Mouse (Mus musculus): ENCODE measurements around the gene Tmem150a.
A peak's percentile ranks its signal among the peaks of the same experiment; 100 is the strongest.

Tmem150a gene

DNA sequence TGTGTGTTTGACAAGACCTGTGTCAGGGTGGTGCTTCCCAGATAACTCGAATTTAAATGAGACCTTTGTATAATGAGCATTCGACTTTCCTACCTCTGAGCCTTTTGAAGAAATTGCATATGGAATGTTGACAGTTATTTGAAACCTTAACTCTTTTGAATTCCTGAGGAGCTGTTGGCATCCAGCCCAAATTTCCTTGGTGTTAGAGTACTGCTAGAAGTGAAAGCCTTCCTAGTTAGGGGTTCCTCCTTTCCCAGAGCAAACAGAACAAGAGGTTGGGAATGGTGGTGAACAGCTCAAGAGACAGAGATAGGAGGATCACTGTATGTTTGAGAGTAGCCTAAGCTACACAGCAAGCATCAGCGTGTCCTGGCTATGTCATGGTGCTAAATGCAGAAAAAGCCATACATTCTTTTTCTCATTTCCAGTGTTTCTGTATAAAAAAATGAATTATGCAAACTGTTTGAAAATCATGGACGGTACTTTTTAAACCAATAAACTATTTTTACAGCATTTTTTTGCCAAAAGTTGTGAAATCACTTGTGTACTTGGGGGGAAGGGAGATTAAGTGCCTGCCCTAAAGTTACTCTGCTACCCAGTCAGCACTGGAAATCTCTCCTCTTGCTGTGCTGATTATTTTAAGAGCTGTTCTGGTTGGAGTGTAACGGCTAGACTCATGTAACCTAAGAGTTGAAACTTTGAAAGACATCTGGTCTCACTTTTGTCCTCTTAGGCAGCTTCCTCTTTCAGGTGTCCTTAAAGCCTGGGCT, 2.4 kb upstream of the Tmem150a start:
- DNase-seq, result no peak

DNA sequence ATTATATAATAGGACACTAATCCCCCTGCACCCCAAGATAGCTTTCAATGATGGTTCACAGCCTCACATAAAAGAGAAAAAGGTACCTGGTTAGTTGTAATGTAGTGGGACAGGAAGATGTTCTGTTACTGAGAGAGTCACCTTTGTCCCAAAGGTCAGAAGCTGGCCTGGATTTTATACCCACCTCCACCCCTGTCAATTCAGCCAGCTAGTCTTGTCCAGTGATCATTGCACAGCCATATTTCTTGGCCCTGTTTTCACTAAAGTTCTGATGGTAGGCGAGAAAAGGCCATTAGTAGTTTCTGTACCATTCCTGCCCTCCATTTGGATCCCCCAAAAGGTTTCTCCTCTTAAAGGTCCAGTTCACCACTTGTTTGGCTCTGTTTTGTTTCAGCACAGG, 1.2 kb upstream of the Tmem150a start:
- DNase-seq, result no peak

DNA sequence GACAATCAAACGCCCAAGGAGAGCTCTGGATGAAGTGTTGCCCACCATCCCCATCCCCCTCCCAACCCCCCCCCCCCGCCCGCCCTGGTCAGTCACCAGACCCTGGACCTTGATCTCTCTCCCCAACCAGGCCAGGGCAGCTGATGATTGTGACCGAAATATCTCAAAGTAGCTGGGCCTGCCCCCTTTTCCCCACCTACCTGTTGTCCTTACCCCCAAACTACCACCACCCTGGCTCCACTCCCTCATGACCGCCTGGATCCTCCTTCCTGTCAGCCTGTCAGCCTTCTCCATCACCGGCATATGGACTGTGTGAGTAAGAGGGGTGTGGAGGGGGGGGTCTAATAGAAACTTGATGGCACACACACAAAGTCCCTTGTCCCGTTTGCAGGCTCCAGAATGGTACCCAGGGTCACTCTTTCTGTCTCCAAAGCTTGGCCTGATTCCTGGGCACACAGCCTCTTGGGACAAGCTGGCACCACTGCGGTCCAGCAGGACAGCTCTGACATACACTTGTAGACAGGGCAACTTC, 820 bp downstream of the Tmem150a start:
- DNase-seq, result no peak

- no peak for DNase-seq
These were observed 2.2 kb downstream of the Tmem150a start for GRCm38 (mm10) chr6:72357164-72358079.

DNA sequence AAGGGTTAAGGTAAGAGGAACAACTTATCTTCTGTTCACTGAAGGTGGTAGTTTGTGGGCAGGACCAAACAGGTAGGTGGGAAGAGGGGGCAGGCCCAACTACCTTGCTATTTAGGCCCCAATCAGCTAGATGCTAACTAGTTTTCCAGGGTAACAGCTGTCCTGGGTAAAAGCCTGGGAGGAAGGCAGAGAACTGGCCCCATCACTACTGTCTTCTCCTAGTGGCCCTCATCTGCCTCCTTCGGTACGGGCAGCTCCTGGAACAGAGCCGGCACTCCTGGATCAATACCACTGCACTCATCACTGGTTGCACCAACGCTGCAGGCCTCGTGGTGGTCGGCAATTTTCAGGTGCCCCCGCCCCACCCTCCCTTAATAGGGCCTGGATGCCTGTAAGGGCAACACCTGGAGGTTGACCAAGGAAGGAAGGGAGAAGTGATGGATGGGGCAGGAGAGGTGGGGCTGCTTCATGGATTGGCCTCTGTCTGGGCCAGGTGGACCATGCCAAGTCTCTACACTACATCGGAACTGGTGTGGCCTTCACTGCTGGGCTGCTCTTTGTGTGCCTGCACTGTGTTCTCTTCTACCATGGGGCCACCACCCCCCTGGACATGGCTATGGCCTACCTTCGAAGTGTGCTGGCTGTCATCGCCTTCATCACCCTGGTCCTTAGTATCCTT, 3.0 kb downstream of the Tmem150a start:
- no peak for DNase-seq

DNA sequence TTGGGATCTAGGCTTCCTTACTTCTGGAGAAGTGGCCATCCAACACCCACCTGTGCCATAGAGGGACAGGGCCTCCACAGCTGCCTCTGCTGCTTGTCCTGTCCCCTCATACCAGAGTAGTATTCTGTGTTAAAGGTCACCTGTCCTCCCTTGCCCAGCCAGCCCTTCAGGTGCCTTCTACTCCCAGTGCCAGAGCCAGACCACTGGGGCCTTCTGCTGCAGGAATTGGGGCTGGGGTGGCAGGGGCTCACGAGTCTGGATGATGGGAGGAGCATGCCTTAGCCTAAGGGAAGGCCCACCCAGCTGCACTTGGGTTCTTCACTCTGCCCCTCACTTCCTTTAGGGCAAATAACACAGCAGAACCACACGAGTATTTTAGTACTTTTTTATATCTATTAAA, 4.1 kb downstream of the Tmem150a start:
- DNase-seq, result no peak

DNA sequence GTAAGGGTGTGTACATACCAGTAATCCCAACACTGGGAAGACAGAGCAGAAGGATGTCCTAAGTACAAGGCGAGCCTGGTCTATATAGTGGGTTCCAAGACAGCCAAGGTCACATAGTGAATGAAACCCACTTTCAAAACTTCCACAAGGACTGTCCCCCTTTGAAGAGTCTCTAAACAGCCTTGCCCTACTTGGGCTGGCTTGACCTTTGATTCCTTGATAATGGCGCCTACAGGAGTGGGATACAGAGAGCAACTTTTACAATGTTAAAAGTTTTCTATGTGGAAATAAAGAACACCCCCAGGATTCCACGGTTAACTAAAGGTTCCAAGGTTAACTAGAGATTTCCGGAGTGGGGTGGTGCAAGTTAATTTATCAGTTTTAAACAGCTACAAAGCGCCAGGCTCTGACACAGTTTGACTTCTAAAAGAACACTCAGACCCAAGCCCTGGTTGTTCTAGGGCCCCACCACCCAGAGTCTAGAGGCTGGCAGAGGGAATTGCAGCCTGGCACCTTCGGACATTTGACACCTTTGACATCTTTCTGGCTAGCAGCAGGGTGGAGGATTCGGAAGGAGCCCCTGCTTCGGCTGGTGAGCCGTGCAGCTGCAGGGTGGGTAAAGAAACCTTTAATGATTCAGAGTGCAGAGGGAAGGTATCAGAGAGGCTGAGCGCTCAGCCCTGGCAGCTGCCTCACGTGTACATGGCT, 4.8 kb downstream of the Tmem150a start:
- no peak for DNase-seq

- no peak for DNase-seq
These were observed 5.3 kb downstream of the Tmem150a start for GRCm38 (mm10) chr6:72360599-72360935.

DNA sequence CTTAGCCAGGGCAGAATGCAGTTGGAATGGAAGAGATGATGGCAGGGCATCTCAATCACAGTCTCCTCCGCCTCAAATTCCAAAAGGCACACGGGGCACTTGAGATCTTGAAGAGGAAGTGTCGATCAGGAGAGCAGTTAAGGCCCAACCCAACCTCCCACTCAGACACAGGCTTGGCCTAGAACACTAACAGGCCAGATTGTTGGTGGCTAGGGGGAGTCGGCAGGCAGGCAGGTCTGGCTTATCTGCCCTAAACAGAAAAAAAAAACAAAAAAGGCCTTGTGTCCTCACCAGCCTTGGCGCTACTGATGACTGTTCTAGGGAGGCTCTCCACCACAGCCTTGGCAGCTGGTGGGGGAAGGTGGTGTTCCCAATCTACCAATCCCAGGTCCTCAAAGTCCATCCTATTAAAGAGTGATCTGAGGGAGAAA, 5.9 kb downstream of the Tmem150a start:
- no peak for DNase-seq

GRCm38 (mm10) chr6:72362132-72363028, 7.1 kb downstream of the Tmem150a start:
- DNase-seq, result peak; percentile 94

DNA sequence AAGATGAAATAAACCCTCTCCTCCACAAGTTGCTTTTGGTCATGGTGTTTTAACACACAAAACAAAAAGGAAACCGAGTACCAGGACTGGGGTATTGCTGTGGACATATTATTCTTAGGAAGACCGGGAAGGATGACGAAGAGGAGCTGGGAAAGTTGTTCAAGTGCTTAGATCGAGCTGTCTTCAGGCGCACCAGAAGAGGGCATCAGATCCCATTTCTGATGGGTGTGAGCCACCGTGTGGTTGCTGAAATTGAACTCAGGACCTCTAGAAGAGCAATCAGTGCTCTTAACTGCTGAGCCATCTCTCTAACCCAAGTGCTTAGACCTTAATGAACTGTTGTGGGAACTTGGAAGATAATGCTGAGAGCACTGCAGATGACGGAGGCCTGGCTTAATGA, 8.8 kb downstream of the Tmem150a start:
- no peak for DNase-seq

GRCm38 (mm10) chr6:72364985-72365384, 9.7 kb downstream of the Tmem150a start:
- DNase-seq, result no peak

DNA sequence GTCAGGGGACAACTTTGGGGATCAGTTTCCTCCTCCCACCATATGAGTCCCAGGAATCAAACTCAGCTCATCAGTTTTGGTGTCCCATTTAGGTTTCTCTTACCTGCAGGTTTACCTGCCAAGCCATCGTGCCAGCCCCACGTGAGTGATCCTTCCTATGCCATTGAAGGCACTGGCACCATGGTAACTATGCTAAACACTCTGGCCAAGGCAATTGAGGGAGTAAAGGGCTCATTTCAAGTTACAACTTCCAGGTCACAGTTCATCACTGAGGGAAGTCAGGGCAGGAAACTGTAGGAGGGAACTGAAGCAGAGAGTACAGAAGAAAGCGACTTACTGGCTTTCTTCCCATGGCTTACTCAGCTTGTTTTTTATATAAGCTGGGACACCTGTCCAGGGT, 11.1 kb downstream of the Tmem150a start:
- DNase-seq, result no peak

DNA sequence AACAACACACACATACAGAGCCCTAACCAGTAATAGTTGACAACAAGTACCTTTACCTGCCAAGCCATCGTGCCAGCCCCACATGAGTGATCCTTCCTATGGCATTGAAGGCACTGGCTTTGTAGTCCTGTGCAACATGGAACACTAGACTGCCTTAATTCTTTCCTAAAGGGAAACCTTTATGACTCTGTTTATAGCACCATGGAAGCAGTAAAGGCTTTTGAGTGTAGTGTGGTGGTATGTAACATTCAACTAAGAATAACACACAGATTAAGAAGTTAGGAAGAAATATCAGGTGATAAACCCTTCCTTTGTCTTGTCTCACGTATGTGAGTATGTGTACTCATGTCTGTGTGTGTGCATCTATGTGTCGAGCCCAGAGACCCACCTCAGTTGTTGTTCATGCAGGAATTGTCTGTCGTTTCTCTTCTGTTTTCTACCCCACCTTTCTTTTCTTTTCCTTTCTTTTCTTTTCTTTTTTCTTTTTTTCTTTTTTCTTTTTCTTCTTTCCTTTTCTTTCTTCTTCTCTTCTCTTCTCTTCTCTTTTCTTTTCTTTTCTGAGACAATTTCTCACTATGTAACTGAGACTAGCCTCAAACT, 11.7 kb downstream of the Tmem150a start, which contains the start of gene Rnf181:
Gene Rnf181 (minus strand): TSS at position 113 of the 600 bp plus-strand sequence.
- no peak for DNase-seq

GRCm38 (mm10) chr6:72367460-72367974, 12.3 kb downstream of the Tmem150a start:
- no peak for DNase-seq

DNA sequence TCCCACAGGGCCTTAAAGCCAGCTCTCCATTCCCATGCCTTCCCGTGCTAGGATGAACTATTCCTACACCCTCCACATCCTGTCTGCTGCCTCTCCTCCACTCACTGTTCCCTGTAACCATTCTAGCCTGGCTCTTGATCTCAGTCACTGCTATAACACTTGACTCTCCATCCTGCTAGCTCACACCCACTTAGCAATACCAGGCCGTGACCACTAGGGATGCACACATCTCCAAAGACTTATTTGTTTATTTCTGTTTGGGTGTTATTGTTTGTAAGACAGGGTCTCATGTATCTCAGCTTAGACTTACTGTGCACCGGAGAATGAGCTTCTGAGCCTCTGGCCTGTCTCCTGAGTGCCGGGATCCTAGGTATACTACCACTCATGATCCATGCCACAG, 14.3 kb downstream of the Tmem150a start:
- no peak for DNase-seq

DNA sequence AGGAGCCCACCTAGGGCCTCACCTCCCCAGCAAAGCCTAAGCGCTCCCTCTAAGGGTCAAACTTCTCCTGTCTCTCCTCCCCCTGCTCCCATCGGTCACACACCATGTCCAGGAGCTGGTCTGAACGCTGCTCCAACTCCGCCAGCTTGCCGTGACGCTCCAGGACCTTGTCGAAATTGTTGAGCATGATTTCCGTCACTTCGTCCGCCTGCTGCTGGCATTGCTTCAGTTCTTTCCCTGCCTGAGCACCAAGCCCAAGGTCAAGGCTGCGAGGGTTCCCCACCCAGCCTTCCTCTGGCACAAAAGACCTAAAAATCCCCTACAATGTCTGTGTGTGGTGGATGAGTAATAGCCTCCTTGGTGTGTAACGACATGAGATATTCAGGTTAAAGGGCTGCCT, 14.8 kb downstream of the Tmem150a start:
- DNase-seq, result no peak

- no peak for DNase-seq
These were observed 15.9 kb downstream of the Tmem150a start for GRCm38 (mm10) chr6:72371147-72371546.

DNA sequence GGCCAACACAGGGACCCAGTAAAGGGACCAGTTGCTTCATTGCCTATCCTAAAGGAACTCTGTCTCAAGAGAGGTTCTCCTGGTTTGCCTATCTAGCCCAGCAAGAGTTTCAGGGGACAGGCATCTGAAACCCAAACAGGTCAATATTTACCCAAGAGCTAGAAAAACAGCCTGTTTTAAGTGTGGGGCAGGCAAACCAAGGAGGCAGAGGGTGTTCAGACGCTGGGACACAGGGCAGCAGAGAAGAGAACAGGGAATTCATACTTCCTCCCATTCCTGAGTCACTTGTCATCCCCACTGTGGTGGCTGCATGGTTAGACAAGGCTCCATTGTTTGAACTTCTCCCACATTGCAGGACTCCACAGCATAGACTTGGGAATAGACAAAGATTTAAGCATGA, 16.3 kb downstream of the Tmem150a start:
- DNase-seq, result no peak

DNA sequence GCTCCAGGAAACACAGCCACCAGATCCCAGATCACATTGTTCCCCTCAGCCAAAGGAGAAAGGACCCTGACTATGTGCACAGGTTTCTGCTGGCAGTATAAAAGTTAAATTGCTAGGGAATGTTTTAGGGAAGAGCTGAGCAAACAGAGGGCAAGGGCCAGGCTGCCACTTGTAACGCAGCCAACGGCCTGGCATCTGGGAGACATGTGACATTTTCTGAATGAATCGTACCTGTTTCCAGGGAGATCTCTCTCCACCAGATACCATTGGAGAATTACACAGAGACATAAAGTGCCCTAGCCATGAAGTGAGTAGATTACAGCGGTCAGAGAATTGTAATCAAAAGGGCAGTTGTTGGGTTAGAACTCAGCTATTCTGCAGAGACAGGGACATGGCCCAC, 17.9 kb downstream of the Tmem150a start:
- no peak for DNase-seq

DNA sequence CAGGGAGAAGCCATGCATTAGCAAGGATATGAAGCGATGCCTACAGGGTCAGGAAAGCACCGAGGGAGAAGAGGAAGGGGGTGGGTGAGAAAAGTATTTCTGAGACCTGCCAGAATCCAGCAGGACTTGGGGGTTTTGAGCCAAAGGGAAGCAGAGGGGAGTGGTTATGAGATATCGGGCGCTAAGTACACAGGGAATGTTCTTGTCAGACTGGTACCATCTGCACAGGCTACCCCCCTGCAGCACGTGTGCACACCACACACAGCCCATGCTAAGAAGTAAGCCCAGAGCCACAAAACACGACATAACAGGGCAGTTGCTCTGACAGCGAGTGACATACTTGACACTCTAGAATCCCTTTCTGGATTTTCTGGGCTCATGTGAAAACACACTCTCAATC, 19.0 kb downstream of the Tmem150a start:
- DNase-seq, result no peak

Measured in cerebellum, adult 11 months (tissue).